Mouse (Mus musculus) mouse trophoblast stem cell (cell line): ENCODE results near the gene Tstd3.

Experiments
- in situ Hi-C, 2 experiments: fragments of 300-500 bp; cut with MseI, MboI; formaldehyde crosslinking; loops; 2 replicates in 1 of 2; 3 replicates in 1 of 2; pipeline ENCODE4 v1.15.1; 2025

Gene Tstd3

DNA sequence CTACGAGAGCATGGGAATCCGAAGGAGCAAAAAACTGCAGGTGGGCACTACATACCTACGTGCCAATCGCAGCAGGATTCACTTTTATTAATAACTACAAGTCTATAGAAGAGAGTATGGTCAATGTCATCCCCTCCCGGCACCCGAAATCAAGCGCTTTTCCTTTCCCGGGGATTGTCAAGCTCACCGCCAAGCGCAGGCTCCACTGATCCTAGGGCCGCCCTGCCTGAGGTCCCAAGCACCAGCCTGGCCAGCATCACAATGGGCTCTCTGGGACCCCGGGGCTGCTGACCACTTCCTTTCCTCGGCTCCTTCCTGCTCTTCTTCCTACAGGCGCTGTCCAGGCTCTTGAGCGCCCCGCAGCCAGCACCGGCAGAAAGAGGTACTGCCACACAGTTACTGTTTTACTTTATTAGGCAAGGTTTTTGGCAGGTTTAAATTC is at the start of gene Tstd3, which contains the start of gene Usp45:
TSS of gene Tstd3 (minus strand) at position 350 of the 442 bp plus-strand sequence.
TSS of gene Usp45 (plus strand) at position 294 of the 442 bp plus-strand sequence.
- in situ Hi-C loops, result no loop called here

DNA sequence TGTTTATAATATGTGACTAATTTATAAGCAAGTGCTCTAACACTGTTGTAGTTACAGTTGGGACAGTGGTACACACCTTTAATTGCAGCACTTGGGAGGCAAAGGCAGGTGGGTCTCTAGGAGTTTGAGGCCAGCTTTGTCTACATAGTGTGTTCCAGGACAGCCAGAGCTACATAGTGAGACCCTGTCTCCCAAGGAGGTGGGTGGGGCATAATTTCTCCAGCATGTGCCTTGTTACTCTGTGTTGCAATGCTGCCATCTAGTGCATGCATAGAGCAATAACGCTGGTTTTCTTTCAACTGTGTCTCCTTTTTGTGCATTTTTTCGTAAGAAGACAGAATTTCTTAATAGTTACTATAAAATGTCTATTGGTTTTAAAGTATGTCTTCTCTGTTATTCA is 47.0 kb upstream of the Tstd3 start:
- in situ Hi-C loops, result loop anchor here in 1 of 2 experiments (25.0 kb wide), 1 partner anchor 277 kb away; no protein-coding TSS in a partner anchor

GRCm38 (mm10) chr4:21812635-21813034 is 45.6 kb upstream of the Tstd3 start:
- in situ Hi-C loops, result loop anchor here in 1 of 2 experiments (25.0 kb wide), 1 partner anchor 275 kb away; no protein-coding TSS in a partner anchor

- in situ Hi-C loops, result loop anchor here in 1 of 2 experiments (25.0 kb wide), 1 partner anchor 273 kb away; no protein-coding TSS in a partner anchor
Observed at GRCm38 (mm10) chr4:21810608-21811007, 43.6 kb upstream of the Tstd3 start.

GRCm38 (mm10) chr4:21807204-21807603 is 40.2 kb upstream of the Tstd3 start:
- in situ Hi-C loops, result loop anchor here in 1 of 2 experiments (25.0 kb wide), 1 partner anchor 270 kb away; no protein-coding TSS in a partner anchor

GRCm38 (mm10) chr4:21801620-21802019 is 34.6 kb upstream of the Tstd3 start:
- in situ Hi-C loops, result loop anchor here in 1 of 2 experiments (25.0 kb wide), 1 partner anchor 264 kb away; no protein-coding TSS in a partner anchor

- in situ Hi-C loops, result loop anchor here in 1 of 2 experiments (25.0 kb wide), 1 partner anchor 264 kb away; no protein-coding TSS in a partner anchor
Observed at GRCm38 (mm10) chr4:21801013-21801412, 34.0 kb upstream of the Tstd3 start.

DNA sequence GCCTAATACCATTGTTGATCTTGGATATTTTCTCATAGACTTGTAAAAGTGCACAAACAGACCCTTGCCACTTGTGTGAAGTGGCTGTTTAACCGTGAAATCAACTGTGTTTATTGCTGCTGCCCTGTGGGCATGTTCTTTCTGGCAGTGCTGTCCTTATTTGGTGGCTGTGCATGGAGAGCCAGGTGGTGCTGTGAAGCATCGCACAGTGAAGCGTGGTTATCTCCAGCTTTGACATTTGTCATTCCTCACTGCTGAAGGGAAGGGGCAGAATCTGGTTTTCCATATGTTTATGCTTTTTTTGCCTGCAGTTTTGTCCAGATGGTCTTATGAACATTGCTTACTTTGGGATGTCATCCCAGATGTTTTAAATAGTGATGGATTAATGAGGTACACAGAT is 26.6 kb upstream of the Tstd3 start:
- in situ Hi-C loops, result no loop called here

DNA sequence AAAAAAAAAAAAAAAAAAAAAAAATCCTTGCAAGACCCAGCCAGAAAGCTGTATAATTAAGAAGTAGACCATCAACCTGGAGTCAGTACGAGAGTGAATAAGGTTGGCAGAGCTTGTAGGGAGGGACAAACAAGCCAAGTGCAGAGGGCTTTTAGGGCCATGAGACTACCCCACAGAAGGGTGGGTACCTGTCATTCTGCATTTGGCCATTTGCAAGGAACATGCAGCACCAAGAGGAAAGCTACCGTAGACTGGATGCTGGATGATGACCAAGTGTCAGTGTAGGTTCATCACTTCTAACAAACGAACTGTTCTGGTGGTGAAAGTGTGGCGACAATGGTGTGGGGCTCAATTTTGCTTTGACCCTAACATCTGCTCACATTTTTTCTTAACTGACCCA is 22.8 kb upstream of the Tstd3 start:
- in situ Hi-C loops, result no loop called here

DNA sequence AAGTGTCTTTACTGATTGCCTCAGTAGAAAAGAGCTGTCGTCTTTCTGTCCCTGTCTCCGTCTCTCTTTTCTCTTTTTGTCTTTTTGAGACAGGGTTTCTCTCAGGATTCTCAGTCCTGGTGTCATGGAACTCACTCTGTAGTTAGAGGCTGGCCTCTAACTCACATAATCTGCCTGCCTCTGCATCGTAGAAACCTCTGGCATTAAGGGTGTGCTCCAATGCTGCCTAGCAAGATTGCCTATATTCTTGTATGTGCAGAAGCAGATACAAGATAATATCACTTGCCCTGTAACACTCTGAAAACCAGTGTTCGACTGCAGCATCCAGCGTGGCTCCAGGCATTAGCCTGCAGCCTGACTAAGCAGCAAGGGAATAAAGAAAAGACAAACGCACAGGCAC is 21.9 kb upstream of the Tstd3 start:
- in situ Hi-C loops, result no loop called here

- in situ Hi-C loops, result no loop called here
Observed at GRCm38 (mm10) chr4:21786268-21786667, 19.3 kb upstream of the Tstd3 start.

GRCm38 (mm10) chr4:21780816-21781726 is 14.1 kb upstream of the Tstd3 start:
- in situ Hi-C loops, result no loop called here

- in situ Hi-C loops, result no loop called here
Observed at GRCm38 (mm10) chr4:21776946-21777265, 9.9 kb upstream of the Tstd3 start.

DNA sequence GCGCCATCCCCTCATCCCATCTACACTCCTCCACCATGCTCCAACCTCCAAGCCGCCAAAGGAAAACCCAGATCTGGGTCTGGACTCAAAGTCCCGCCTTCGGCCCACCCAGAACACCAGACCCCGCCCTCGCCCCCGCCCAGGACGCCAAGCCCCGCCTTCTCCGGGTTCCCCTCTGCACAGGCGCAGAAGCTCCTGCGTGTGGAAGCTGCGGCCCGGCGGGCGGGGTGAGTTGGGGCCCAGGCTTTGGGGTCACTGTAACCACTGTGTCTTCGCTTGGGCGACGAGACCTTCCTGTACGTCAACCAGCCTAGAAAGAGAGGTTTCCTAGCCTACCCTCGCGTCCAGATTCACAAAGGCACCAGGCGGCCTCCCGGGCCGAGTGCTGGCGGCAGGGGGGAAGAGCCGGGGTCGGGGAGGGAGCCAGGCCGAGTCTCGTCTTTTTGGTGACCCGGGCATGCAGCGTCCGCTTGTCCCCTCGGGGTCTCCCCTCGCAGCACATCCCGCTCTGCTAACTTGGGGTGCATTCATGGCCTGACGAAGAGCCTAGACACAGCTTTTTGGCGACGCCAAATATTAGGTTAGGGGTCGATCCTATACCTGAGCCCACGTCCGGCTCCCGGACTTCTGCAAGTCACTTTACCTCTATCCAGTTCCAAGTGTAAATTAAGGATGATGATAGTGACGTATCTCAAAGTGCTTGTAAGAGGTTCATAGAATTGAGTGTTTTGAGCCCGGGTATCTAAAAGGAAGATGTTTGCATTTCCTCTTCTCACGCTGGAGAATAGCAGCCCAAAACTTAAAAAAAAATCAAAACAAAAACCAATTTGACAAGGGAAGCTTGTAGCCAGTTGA is 9.3 kb upstream of the Tstd3 start:
- in situ Hi-C loops, result no loop called here

DNA sequence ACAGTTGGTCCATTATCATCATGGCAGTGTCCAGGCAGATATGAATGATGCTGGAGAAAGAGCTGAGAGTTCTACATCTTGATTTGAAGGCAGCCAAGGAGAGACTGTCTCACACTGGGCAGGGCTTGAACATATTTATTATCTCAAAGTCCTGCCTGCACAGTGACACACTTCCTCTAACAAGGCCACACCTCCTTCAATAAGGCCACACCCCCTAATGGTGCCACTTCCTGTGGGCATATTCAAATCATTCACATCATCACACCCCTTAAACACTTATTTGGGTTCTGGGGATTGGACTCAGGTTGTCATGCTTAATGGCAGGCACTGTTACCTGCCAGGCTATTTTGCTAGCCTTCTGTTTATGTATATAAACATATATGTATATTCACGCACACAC is 5.3 kb upstream of the Tstd3 start:
- in situ Hi-C loops, result no loop called here

- in situ Hi-C loops, result no loop called here
Observed at GRCm38 (mm10) chr4:21771064-21771463, 4.1 kb upstream of the Tstd3 start.

DNA sequence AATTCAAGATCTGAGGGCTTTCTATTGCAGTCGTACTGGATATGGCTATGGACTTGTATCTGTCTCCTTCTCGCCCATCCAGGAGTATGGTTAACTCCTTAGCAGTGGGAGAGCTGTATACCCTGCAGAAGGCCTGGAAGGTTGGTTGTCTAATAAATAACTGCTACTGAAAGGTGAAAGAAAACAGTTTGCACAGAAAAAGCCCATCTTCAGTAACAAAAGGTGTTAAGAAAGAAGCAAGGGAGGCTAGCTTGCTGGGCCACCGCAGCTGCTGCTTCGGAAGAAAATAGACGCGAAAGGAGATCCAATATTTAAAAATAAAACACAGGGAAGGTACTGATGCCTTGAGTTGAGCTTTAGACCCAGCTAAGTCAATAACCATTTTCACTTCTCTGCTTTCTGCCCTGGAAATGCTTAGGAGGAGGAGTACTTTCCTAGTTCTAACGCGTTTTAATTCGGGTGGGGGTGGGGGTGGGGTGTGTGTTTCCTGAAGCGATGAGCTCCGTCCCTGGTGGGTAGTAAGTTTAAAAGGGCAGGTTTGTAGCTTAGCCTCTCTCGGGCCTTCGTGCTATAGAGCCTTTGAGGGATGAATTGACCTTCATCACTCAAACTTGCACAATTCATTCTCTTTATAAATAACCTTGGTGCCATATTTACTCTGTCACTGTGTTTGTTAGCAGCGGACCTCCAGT is 695 bp downstream of the Tstd3 start:
- in situ Hi-C loops, result no loop called here

- in situ Hi-C loops, result no loop called here
Observed at GRCm38 (mm10) chr4:21763827-21764226, 3.2 kb downstream of the Tstd3 start.

DNA sequence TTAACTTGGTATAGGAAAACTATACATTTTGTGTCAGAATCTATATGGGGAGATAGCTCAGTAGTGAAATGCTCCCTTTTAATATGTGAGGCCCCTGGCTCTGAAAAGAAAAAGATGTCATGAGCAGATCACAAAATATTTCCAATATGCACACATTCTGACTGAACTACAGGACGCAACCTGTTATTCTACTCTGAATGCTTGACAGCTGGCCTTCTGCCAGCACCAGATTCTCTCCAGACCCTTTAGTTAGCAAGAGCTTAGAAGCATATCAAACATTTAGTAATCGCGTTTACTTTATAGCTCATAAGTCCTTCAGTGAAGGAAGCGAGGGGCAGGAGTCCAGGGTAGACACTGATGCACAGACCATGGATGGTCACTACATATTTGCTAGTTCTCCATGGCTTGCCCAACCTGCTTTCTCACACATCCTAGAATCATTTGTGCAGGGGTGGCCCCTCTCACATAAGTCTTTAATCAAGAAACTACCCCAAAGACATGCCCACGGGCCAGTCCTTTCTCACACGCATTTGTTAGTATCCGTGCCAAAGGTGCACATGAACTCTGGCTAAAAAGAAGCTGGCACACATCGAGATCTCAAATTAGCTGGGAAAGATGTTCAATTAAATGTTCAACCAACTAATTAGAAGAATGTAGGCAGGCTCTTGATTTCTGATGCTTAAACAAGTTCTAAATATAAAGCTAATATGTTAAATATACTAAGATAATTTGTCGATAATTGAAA is 5.4 kb downstream of the Tstd3 start:
- in situ Hi-C loops, result no loop called here

GRCm38 (mm10) chr4:21758860-21759259 is 8.2 kb downstream of the Tstd3 start:
- in situ Hi-C loops, result no loop called here
